Mouse (Mus musculus) limb, embryonic 11.5 days (tissue): ENCODE measurements at regions not wholly inside any gene's neighbourhood (a gene's known extent, or its start where the extent isn't known, plus 50 kb on each side); places are given as distances from the start of the nearest gene placed in this dataset.

Source experiments
- ATAC-seq: fragments of 200-750 bp; cut with Nextera tagmentation; 2 replicates; pipeline ENCODE4 v1.8.0; 2017; ENCODE audit warnings: low read depth; ENCODE audit not compliant: insufficient number of reproducible peaks, low FRiP score, low TSS enrichment
- DNase-seq: peaks from one replicate; pipeline ENCODE4 v3.0.0-alpha.2; 2015; ENCODE audit warnings: low spot score
- H3K27ac ChIP-seq: fragments of 300-500 bp; sonication (generic); replicated peaks from 2 replicates; pipeline ENCODE4 v1.5.1; 2014; ENCODE audit warnings: low read depth, mild to moderate bottlenecking, low read length
- H3K27me3 ChIP-seq: fragments of 300-500 bp; sonication (generic); 2 replicates; pipeline ENCODE4 v1.6.1; 2014; ENCODE audit warnings: mild to moderate bottlenecking, low read length, mixed read lengths; ENCODE audit not compliant: control insufficient read depth, insufficient read depth
- H3K36me3 ChIP-seq: fragments of 300-500 bp; sonication (generic); 2 replicates; pipeline ENCODE4 v1.6.1; 2014; ENCODE audit warnings: mild to moderate bottlenecking, low read length, moderate library complexity, mixed read lengths; ENCODE audit not compliant: control insufficient read depth, insufficient read depth
- H3K4me1 ChIP-seq: fragments of 300-500 bp; sonication (generic); 2 replicates; pipeline ENCODE4 v1.6.1; 2014; ENCODE audit warnings: low read length, mixed read lengths; ENCODE audit not compliant: control insufficient read depth, insufficient read depth
- H3K4me2 ChIP-seq: fragments of 300-500 bp; sonication (generic); 2 replicates; pipeline ENCODE4 v1.6.1; 2014; ENCODE audit warnings: low read depth, mild to moderate bottlenecking, moderate library complexity; ENCODE audit not compliant: severe bottlenecking
- H3K4me3 ChIP-seq: fragments of 300-500 bp; sonication (generic); 2 replicates; pipeline ENCODE4 v1.5.1; 2014; ENCODE audit warnings: low read depth, low read length
- H3K9ac ChIP-seq: fragments of 300-500 bp; sonication (generic); 2 replicates; pipeline ENCODE4 v1.6.1; 2014; ENCODE audit warnings: mild to moderate bottlenecking, low read length
- H3K9me3 ChIP-seq: fragments of 300-500 bp; sonication (generic); 2 replicates; pipeline ENCODE4 v1.6.1; 2016; ENCODE audit warnings: low read length; ENCODE audit not compliant: control insufficient read depth
- WGBS: fragments of 180-500 bp; shearing (Covaris S2); extraction: QIAGEN DNeasy Blood & Tissue Kit; methylation state at CpG from one replicate; pipeline ENCODE4 v1.1.7; 2014; 5-methylcytosine and 5-hydroxymethylcytosine counted together

DNA sequence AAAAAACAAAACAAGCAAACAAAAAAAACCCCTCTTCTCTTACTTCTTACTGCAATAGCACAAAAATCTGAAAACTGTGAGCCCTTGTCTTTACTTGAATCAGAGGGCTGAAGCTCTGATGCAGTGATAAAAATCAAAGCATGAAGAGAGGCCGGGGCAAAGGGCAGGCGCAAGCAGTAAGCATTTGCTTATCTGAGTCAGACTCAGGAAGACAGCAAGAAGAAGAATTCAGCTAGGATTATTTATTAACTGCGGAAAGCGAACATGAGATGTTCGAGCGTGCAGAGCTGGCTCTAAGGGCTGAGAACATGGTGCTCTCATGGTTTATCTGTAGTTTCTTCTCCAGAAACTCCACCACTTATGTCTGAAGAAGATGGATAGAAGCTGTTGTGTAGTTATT is 163.4 kb upstream of the Sgcd start:
- Histone ChIP-seq H3K9me3 (no peaks in the 10 kb centered on the region), H3K27me3 (no peaks in the 10 kb centered on the region), H3K4me1 (no peaks in the 10 kb centered on the region), H3K4me2 (no peak overlapping the region), H3K4me3 (no peak overlapping the region), H3K9ac (no peak overlapping the region), H3K27ac (no peak overlapping the region), H3K36me3 (no peaks in the 10 kb centered on the region)
- no peak for ATAC-seq
- 78% methylated on average over 6 of the region's 6 CpGs for WGBS
- DNase-seq, result no peak

DNA sequence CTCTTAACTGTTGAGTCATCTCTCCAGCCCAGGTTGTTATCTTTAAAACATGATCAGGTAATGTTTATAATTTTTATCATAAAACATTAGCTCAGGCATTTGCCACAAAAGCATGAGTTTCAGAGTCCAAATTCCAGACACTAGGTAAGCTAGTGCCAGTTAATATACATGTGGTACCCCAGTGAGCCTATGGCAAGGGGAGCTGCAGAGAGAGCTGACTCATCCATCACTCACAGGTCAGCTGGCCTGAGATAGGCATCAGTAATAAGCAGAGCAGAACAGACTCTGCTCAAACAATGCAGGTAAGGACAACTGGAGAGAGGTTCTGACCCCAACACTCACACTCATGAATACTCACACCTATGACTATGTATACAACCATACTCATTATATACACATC is 144.6 kb upstream of the Sgcd start:
- Histone ChIP-seq H3K36me3 (no peaks in the 10 kb centered on the region), H3K9ac (no peak overlapping the region), H3K4me2 (no peak overlapping the region), H3K4me3 (no peak overlapping the region), H3K9me3 (no peaks in the 10 kb centered on the region), H3K27ac (no peak overlapping the region), H3K27me3 (no peaks in the 10 kb centered on the region), H3K4me1 (no peaks in the 10 kb centered on the region)
- ATAC-seq (no peak), DNase-seq (no peak)

DNA sequence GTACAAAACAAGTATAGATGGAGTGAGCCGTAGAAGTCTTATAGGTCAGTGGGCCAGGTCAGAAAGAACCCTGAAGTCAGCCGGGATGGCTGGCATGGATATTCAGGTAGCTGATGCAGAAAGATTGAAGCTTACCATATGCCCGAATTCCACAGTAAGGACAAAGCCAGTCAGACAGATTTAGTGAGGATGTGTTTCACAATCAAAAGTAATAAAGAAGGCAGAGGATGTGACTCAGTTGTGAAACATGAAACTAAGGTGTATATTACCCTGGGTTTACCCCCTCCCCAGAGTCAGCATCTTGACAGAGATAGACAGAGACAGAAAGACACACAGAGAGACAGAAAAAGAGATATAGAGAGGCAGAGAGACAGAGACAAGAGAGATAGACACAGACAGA is 109.3 kb upstream of the Sgcd start:
- no peak for DNase-seq
- no peak overlapping the region for H3K4me2 ChIP-seq
- H3K9ac ChIP-seq, result no peak overlapping the region
- H3K4me1 ChIP-seq, result no peaks in the 10 kb centered on the region
- H3K36me3 ChIP-seq, result no peaks in the 10 kb centered on the region
- no peaks in the 10 kb centered on the region for H3K27me3 ChIP-seq
- WGBS, result 84% methylated on average over 3 of the region's 3 CpGs
- H3K27ac ChIP-seq, result no peak overlapping the region
- H3K4me3 ChIP-seq, result no peak overlapping the region
- no peaks in the 10 kb centered on the region for H3K9me3 ChIP-seq
- no peak for ATAC-seq

DNA sequence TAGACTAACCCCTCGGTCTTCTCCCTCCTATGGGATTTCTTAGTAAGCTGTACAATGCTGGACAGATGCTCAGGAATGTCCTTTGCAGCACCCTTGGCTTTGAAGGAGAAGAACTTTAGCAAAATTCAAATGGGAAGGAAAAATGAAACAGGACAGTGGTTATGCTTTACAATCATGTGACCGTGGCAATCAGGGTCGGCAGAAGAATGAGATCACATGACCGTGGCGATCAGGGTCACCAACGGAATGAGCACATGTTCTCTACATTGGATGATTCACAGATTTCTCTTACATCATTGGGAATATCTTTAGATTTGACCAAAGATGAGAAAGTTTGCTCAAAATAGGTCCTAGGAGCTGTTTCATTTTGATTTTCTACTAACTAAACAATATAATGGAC is 108.7 kb upstream of the Sgcd start:
- no peak overlapping the region for H3K27ac ChIP-seq

DNA sequence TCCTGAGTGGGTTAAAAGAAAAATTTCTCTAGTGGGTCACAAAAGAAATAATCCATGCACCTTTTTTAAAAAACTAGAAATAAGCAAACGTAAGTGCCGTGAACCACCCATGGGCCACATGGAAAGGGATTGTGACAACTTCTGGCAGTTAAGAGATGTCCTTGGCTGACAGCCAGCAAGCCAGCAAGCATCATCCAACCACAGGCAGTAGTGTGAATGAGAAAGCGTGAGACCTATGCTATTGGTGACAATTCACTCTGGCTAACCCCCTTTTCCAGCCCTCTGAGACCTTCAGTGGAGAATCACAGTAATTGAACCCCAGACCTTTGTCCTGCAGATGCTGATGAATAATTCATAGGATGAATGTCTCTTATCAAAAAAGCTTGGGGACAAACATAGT is 78.3 kb upstream of the Sgcd start:
- H3K4me2 ChIP-seq, result no peak overlapping the region
- no peaks in the 10 kb centered on the region for H3K27me3 ChIP-seq
- H3K9me3 ChIP-seq, result no peaks in the 10 kb centered on the region
- H3K9ac ChIP-seq, result no peak overlapping the region
- 87% methylated on average over 3 of the region's 3 CpGs for WGBS
- H3K4me3 ChIP-seq, result no peak overlapping the region
- H3K36me3 ChIP-seq, result no peaks in the 10 kb centered on the region
- DNase-seq (no peak), ATAC-seq (no peak)
- H3K4me1 ChIP-seq, result no peaks in the 10 kb centered on the region
- H3K27ac ChIP-seq, result no peak overlapping the region

More for the DNA sequence above, 108.7 kb upstream of the Sgcd start:
- Histone ChIP-seq H3K4me1 (no peaks in the 10 kb centered on the region), H3K27me3 (no peaks in the 10 kb centered on the region), H3K9ac (no peak overlapping the region), H3K9me3 (no peaks in the 10 kb centered on the region), H3K4me2 (no peak overlapping the region), H3K4me3 (no peak overlapping the region), H3K36me3 (no peaks in the 10 kb centered on the region)
- 92% methylated on average over 6 of the region's 6 CpGs for WGBS
- no peak for ATAC-seq
- DNase-seq, result no peak

DNA sequence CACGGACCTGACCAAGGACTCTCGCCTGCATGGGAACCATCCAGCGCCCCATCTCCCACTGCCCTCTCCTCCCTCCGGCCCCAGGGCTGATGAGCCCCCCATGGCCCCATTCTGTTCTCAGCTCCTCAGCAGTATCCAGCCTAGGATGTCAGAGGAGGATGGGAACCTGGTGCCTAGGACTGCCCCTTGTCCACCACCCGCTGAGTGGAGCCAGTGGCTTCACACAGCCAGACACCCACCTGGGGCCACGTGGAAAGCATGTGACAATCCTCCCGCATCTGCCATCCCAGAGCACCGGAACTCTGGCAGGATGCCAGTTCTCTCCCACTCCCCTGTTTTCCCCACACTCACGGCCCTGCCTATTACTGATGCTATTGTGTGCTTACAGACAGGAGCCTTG is 75.0 kb upstream of the Sgcd start:
- H3K27ac ChIP-seq, result no peak overlapping the region
- ATAC-seq, result no peak
- 83% methylated on average over 9 of the region's 9 CpGs for WGBS

DNA sequence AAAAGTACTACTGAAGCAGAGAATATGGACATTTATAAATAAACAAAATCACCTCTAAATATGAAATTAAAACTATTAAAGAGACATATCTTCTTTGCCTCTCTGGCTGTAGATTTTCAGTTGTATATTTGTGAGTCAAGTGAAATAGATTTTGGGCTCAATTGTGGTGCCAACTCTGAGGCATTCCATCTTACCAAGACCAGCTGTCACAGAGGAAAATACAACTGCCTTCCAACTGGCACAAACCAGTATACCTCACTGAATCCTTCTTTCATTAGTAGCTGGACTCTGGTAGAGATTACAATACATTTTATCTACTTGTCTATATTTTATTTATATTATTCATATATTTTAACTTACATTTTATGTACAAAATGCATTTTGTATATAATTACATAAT is 72.7 kb upstream of the Sgcd start:
- no peak overlapping the region for H3K4me3 ChIP-seq
- DNase-seq (no peak), ATAC-seq (no peak)
- no peaks in the 10 kb centered on the region for H3K27me3 ChIP-seq
- no peaks in the 10 kb centered on the region for H3K36me3 ChIP-seq
- H3K4me1 ChIP-seq, result no peaks in the 10 kb centered on the region
- H3K9me3 ChIP-seq, result no peaks in the 10 kb centered on the region
- no peak overlapping the region for H3K9ac ChIP-seq
- H3K27ac ChIP-seq, result no peak overlapping the region
- no peak overlapping the region for H3K4me2 ChIP-seq

More for the DNA sequence above, 75.0 kb upstream of the Sgcd start:
- Histone ChIP-seq H3K9me3 (no peaks in the 10 kb centered on the region), H3K27me3 (no peaks in the 10 kb centered on the region), H3K4me1 (no peaks in the 10 kb centered on the region), H3K4me2 (no peak overlapping the region), H3K9ac (no peak overlapping the region), H3K4me3 (no peak overlapping the region), H3K36me3 (no peaks in the 10 kb centered on the region)
- DNase-seq, result no peak

DNA sequence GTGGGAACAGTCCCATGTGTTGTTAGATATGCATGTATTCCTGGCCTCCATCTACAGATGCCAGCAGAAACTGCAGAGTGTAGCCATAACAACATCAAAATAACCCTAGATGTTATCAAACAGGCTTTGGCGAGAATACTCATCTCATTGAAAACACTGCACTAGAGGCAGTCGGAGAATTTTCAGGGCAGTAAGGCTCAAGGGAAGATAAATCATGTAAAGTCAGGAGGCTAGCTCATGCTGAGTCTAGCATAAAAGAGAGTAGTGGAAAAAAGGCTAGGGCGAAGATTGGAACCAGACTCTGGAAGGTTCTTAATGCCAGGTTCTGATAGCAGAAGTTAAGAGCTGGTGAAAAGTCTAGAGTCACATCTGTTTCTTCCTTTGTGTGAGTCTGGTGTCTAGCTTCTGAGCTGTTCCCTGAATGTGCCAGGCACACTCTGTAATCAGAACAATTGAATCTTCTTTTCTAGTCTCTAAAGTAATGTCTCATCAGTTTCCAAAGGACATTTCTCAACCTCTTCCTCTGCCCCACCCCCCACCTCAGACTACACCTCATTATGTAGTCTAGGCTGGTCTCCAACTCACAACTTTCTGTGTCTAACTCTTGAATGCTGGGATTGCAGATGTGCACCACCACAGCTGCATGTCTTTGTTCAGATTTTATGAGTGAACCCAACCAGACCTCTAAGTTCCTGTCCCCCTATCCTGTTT is 62.5 kb upstream of the Sgcd start:
- Histone ChIP-seq H3K27ac (no peak overlapping the region), H3K9me3 (no peaks in the 10 kb centered on the region), H3K9ac (no peak overlapping the region), H3K4me3 (no peak overlapping the region), H3K27me3 (no peaks in the 10 kb centered on the region), H3K4me2 (no peak overlapping the region), H3K36me3 (no peaks in the 10 kb centered on the region), H3K4me1 (no peaks in the 10 kb centered on the region)
- WGBS, result 69% methylated on average over 3 of the region's 3 CpGs
- ATAC-seq (no peak), DNase-seq (no peak)

DNA sequence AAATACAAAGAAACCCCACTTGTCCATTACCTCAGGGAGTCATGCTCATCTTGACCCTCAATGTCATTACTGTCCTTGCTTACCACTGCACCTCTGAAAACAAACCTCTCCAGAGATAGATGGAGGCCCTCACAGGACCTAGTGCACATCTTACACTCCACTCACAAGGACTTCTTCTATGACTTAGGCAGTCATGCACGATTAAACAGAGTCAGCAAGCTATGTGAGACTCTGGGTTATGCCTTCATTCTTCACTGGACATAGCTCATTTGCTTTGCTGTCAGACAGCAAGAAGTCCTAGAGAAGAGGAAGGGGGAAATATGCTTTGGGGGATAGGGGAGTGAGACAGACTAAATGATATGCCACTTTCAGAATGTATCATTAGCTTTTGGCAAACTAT is 59.5 kb upstream of the Sgcd start:
- Histone ChIP-seq H3K4me3 (no peak overlapping the region), H3K4me2 (no peak overlapping the region), H3K27ac (no peak overlapping the region), H3K27me3 (no peaks in the 10 kb centered on the region), H3K4me1 (no peaks in the 10 kb centered on the region), H3K36me3 (no peaks in the 10 kb centered on the region), H3K9me3 (no peaks in the 10 kb centered on the region), H3K9ac (no peak overlapping the region)
- DNase-seq, result no peak
- ATAC-seq, result no peak
- WGBS, result 83% methylated on average over 1 of the region's 1 CpGs
